Mouse (Mus musculus) skeletal muscle tissue, adult 2 months (tissue): ENCODE data around the gene Lrrn1.
A peak's percentile ranks its signal among the peaks of the same experiment; 100 is the strongest.

Experiments
- DNase-seq: peaks from one replicate; pipeline ENCODE4 v3.0.0-alpha.2; 2012; ENCODE audit warnings: low read depth, low spot score

The Lrrn1 gene

GRCm38 (mm10) chr6:107528877-107529864 lies at the start of gene Lrrn1:
Gene Lrrn1, plus strand, starts transcription at chr6:107529768.
- DNase-seq, result peak; percentile 18

DNA sequence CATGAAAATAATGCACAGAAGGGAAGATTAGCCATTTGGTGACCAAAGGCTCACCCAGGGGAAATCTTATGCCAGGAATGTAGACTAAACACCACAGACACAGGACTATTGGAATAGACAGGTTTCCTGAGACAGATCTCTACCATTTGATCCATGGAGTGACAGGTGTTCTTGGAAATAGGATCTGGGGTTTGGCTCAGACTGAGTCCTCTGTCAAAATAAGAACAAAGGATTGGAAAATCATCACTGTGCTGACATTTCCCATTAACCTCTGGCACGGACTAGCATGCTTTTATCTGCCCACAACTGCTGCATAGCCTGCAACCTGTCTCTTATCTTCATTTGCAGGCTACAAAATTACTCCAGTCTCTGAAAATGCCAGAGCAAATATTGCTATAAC lies 35.1 kb upstream of the Lrrn1 start:
- DNase-seq, result no peak

GRCm38 (mm10) chr6:107495830-107496229 lies 33.7 kb upstream of the Lrrn1 start:
- no peak for DNase-seq

DNA sequence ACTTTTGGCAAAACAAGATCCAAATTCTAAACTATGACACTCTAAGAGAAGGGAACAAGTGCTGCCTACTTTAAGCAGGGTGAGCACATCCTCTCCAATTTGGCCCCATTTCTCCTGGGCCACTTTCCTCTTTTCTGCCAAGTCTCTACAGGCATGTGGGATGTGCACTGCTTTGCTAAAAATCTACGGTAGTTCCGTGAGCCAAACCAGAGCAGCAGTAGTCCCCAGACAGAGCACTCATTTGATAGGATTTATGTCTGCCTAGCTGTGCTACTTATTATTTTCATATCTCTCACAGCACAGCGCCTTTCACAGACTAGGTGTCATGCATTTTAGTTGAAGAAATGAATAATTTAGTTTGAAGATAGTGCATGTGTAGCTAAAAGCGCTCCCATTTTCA lies 15.9 kb upstream of the Lrrn1 start:
- no peak for DNase-seq

- no peak for DNase-seq
Measured at GRCm38 (mm10) chr6:107523953-107524352, 5.6 kb upstream of the Lrrn1 start.

DNA sequence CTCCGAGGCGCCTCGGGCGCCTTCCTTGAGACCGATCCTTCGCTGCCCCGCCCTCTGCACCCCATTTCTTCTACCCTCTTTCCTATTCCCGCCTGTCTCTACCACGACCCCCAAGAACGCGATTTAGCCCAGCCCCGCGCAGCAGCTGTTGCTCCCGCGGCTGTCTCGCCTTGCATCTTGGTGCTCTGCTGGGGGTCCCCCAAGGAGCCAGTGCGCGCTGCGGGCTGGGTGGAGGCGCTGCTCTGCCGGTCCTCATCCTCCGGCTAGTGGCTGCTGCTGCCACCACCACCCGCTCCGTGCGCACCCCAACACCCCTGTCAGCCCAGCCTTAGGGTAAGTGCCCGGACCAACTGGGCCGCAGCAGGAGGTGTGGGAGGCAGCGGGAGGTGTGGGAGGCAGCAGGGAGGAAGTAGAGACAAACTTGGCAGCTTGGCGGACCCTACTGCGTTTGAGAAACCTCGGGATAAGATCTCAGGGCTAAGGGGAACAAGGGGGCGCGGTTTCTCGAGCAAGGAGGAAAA lies 403 bp downstream of the Lrrn1 start:
- no peak for DNase-seq

DNA sequence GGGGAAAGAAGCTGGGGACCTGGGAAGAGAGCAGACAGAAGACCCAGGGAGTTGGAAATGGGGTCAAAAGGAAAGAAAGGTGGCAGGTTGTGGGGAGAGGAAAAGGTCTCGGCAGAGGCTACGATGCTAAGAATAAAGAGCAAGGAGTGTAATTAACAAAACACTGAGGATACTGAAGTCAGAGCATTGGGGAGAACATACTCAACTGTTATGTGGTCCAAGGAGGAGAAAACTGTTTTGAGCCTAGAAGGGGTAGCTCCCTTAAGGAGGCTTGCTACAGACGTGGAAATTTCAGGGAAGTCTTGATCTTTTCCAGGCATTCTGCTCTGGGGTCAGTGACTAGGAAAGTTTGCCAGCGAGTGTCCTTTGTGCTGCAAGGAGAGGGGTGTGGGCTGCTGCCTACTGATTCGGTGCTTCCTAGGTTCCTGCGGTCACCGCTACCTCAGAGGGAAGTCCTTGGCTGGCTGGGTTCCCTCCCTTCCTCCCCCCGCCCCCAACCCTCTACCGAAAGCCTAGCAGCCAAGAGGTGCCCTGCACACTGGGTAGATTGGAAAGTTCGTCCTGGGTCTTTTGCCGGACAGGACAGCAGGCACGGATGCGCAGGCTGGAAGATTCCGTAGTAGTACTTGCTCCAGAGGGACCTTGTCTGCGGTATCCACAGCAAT lies 1.2 kb downstream of the Lrrn1 start:
- DNase-seq, result no peak

DNA sequence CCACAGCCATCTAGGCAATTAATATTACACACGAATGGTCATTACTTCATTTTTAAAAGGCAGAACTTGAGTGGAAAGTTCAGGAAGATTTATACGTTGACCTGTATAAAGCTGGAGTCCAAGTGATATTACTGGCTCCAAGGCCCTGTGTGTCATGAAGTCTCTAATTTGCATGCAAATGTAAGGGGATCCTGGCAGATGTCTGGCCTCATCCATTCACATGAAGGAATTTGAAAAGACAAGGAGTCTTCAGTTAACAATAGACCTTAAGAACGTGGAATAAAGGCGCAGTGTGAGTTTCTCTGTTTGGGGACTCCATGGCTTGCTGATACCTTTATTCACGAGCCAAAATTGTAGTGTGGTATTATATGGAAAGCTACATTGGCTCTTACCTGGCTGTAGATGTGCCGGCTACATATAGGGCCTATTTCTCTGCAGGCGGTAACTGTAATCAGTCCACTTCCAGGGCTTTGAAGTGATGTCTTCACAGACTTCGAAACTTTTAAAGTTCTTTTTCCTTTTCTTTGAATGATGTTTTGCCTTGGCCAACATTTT lies 2.0 kb downstream of the Lrrn1 start:
- DNase-seq, result no peak

DNA sequence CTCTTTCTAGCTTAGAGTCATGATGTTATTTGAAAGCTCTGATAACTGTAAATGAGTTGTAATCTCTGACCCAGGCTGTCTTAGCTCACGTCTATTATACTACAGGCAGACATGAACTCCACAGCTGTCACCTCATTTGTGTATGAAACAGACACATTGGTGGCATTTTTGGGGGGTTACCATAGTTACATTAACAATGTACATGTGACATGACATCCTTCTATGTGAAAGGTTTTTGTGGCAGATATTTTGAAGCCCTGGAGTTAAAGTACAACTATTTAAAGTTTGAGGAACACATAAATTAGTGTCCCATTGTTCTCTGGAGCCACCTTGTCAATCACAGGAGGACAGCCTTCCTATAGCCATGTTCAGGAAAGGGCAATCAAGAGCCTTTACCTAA lies 5.0 kb downstream of the Lrrn1 start:
- DNase-seq, result no peak

DNA sequence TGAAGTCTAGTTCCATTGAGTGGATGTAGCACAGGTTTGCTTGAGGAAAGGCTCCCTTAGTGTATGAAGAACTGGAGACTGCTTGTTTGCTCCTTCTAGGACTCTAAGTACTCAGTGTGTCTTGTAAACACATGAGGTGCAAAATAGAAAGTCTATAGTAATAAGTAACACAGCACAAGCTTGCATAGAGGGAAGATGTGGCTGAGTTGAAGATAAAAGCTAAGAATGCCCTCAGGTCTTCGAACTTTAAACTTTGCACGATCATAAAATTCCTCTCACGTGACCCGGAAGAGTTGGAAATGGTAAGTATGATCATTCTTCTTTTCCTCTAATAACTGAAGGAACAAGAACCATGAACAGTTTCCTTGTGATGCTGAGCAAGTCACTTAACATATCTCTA lies 7.1 kb downstream of the Lrrn1 start:
- DNase-seq, result no peak

DNA sequence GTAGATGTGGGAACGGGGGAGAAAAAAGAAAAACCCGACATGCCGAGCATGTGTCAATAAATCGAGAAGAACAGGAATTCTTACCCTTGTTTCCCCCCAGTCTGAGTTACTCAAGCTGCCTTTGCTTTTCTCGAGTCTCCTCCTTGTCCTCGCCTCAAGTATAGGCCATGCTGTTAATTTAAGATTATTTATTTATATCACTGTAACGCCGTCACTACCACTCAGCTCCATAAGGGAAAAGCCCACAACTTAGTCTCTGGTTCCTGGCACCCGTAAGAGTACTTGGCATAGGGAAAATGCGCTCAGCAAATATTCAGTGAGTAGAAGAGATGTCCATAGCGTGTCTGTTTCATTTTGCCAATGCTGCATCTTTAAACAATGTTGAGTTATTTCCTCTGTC lies 11.7 kb downstream of the Lrrn1 start:
- DNase-seq, result no peak

DNA sequence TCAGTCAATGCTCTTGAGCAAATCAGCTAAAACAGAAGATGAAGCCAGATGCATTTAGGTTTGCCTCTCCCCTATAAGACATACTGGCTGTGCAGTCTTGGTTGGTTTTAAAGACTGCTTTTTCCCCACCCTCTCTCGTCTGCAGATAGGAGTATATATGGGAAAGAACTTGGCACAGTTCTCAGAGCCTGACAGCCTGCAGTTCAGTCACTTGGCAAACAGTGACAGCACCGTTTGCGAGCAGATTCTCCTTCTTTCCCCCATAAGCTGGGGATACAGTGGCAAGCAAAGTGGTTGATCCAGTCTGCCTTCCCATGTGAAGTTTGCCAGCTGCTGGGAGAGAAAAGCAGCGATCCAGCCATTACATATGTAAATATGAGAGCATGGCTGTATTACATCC lies 12.3 kb downstream of the Lrrn1 start:
- DNase-seq, result no peak

DNA sequence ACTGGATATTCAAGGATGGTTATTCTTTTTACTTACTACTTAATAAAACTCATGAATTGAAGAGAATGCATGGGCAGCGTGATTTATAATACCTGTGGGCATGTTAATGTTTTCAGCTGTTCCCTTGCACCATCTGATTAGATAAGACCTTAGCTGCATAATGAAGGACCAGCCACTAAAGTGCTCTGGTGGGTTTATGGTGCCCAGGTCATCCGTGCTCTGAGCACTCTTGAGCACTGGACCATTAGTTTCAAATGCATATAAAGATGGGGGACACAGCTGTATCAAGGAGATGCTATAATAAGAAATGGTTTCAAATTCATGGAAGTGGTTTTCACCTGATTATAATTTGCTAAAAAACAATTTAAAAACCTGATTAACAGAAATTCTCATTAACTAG lies 16.7 kb downstream of the Lrrn1 start:
- no peak for DNase-seq

- no peak for DNase-seq
Measured at GRCm38 (mm10) chr6:107552511-107552910, 22.9 kb downstream of the Lrrn1 start.

- no peak for DNase-seq
Measured at GRCm38 (mm10) chr6:107555364-107555763, 25.8 kb downstream of the Lrrn1 start.

DNA sequence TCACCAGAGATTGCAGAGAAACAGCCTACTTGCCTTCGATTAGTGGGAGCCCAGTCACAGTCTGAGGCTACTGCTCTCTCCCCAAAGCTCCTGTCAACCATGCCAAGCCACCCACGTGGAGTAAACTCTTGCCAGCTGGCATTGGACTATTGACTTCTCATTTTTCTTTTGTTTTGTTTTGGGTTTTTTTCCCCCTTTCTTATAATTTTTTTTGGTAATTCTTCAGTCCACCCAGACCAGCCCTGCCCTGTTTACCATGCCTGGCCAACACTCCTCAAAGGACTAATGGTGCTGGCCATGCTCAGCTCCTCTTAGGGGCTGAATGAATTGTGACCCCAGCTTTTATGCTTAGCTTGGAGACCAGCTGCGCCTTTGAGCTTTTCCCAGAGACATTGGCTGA lies 27.4 kb downstream of the Lrrn1 start:
- DNase-seq, result no peak

GRCm38 (mm10) chr6:107557806-107558205 lies 28.2 kb downstream of the Lrrn1 start:
- no peak for DNase-seq

DNA sequence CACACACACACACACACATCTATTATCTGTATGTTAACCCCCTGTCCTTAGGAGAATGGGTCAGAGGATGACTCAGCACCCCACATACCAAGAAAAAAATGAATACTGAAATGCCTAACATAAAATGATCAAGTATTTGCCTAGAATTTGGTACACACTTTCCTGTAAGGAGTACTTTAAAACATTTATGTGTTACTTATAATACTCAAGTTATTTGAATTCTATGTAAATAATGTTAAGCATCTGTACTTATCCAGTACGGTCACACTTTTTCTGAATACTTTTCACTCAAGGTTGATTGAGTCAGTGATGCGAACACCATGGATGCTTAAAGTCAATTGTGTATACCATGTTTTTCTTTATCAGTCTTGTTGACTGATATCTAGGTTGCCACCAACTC lies 32.7 kb downstream of the Lrrn1 start:
- DNase-seq, result no peak

GRCm38 (mm10) chr6:107566944-107567634 lies 37.5 kb downstream of the Lrrn1 start:
- no peak for DNase-seq

GRCm38 (mm10) chr6:107574561-107574960 lies 45.0 kb downstream of the Lrrn1 start:
- DNase-seq, result no peak

DNA sequence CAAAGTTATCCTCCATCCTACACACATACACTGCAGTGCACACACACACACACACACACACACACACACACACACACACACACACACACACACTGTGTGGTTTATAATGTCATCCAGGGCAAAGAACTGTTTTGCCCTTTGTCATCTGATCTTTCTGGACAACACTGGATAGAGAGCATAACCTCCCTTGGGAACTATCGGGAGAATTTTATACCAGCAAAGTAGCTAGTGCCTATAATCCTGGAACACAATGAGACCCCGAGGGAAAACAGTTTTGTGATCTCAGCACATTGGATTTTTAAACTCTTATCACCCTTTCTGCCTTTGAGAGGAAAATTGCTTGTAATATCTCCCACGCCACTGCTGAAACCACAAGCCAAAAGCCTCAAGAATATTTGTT lies 45.8 kb downstream of the Lrrn1 start:
- DNase-seq, result no peak

- no peak for DNase-seq
Measured at GRCm38 (mm10) chr6:107577309-107577708, 47.7 kb downstream of the Lrrn1 start.
